Comparison of ENCODE assay signal across 34 mouse cellular contexts in genomic region chr6:133102430-133102829, GRCm38 (mm10). TPM values are rescaled to one million over a fixed set of nuclear protein-coding genes. Genes with fewer than 3 reads are reported as not detected.
A peak's percentile ranks its signal among the peaks of the same experiment; 100 is the strongest.
DNase-seq lines count a peak whose midpoint lies in the region; TF ChIP-seq lines count a peak whose summit lies in the region.
"Had no signal": no experiment of that assay in that cellular context is flagged by ENCODE, and none has a peak within 500 bp of the region (broad histone marks: within the 10 kb centered on the region; RNA-seq: fewer than 3 reads in every experiment).

No protein-coding gene starts in this region.

- no peak overlapping the region for H3K4me3 ChIP-seq in kidney, adult 2 months (ENCODE audit: insufficient read depth, low read depth, low read length)
- no peak overlapping the region for H3K4me3 ChIP-seq in CH12.LX (replicated peaks in 1 of 3; ENCODE audit: low read depth in 2 of 3, low read length in 2 of 3, poor library complexity in 1 of 3)
- H3K4me3 ChIP-seq: embryonic facial prominence, embryonic 12.5 days; embryonic facial prominence, embryonic 15.5 days; gastrocnemius, adult 2 months; hindbrain, embryonic 12.5 days; hindbrain, embryonic 15.5 days had no signal

- WGBS in kidney, adult 2 months, result 52% methylated on average over 1 of the region's 1 CpGs

- no peaks in the 10 kb centered on the region for H3K4me1 ChIP-seq in kidney, adult 2 months (ENCODE audit: control insufficient read depth, insufficient read depth, low read length)
- H3K4me1 ChIP-seq in CH12.LX (ENCODE audit: control insufficient read depth in 1 of 2, insufficient read depth in 2 of 2), result peaks cover 0 to 5% of the 10 kb centered on the region in 2 experiments; a peak in 2 of 4 replicates
- H3K4me1 ChIP-seq: embryonic facial prominence, embryonic 12.5 days had no signal

- H3K9me3 ChIP-seq in CH12.LX (replicated peaks; ENCODE audit: low read length), result no peaks in the 10 kb centered on the region
- H3K9me3 ChIP-seq: embryonic facial prominence, embryonic 12.5 days; embryonic facial prominence, embryonic 15.5 days; G1E; hindbrain, embryonic 12.5 days; hindbrain, embryonic 15.5 days had no signal

- no peak overlapping the region for H3K4me2 ChIP-seq in CH12.LX (ENCODE audit: insufficient read depth, low read depth, poor library complexity, severe bottlenecking)
- H3K4me2 ChIP-seq: embryonic facial prominence, embryonic 12.5 days; embryonic facial prominence, embryonic 15.5 days; heart, embryonic 11.5 days; hindbrain, embryonic 12.5 days; hindbrain, embryonic 15.5 days had no signal

- TF ChIP-seq RAD21 in CH12.LX (IDR thresholded peaks at IDR 0.05; ENCODE audit: low read depth, low read length), result no peak

- no peak overlapping the region for H3K27ac ChIP-seq in kidney, adult 2 months (ENCODE audit: insufficient read depth, low read depth, low read length)
- no peak overlapping the region for H3K27ac ChIP-seq in CH12.LX (ENCODE audit: insufficient read depth, low read depth)
- H3K27ac ChIP-seq: embryonic facial prominence, embryonic 12.5 days; embryonic facial prominence, embryonic 15.5 days; gastrocnemius, adult 2 months; hindbrain, embryonic 12.5 days; hindbrain, embryonic 15.5 days had no signal

- peak; percentile 14 for DNase-seq in kidney, adult 2 months
- DNase-seq in kidney, postnatal 10 days, result no peak
- DNase-seq in 3T3-L1 (ENCODE audit: low read depth, low spot score), result peak; percentile 30
- no peak for DNase-seq in CH12.LX (ENCODE audit: extremely low read depth)
- DNase-seq in adipocyte (ENCODE audit: low spot score), result peak; percentile 62
- no peak for DNase-seq in left cerebral cortex, postnatal 25 days (ENCODE audit: low spot score in 2 of 2)
- DNase-seq in yolk sac, embryonic 10.5 days (ENCODE audit: low spot score), result no peak
- DNase-seq: adrenal gland, adult 8-10 months; adrenal gland, postnatal 25 days; cerebellum, adult 11-12 months; cerebellum, adult 8-10 months; cerebellum, postnatal 10 days; forebrain, postnatal 0 days; gastrocnemius, adult 2 months; gastrocnemius, postnatal 14 days; heart, adult 11 months had no signal

- dilution Hi-C loops in CH12.LX (cut with MboI; ENCODE audit: extremely low pct_ligation_motif_present, extremely low pct_unique_long_range_greater_than_20kb, low sequenced_read_pairs), result no loop called here

- intact Hi-C loops in left cerebral cortex, postnatal 25 days (cut with DNase I), result no loop called here

- no peak for TF ChIP-seq CTCF in kidney, adult 2 months (conservative IDR thresholded peaks at IDR 0.05; ENCODE audit: insufficient read depth, insufficient read length, low read depth, low read length)
- no peak for TF ChIP-seq CTCF in CH12.LX (conservative IDR thresholded peaks at IDR 0.05 in 1 of 2, IDR thresholded peaks at IDR 0.05 in 1 of 2; ENCODE audit: low read depth in 2 of 2, low read length in 2 of 2)

- TF ChIP-seq EP300 in CH12.LX (IDR thresholded peaks at IDR 0.05; ENCODE audit: low read length), result peak; percentile 56

- H3K79me2 ChIP-seq in CH12.LX (replicated peaks; ENCODE audit: control insufficient read depth, extremely low read depth, insufficient read depth, poor library complexity, severe bottlenecking), result peaks cover 4% of the 10 kb centered on the region; the same call in 1 of the 2 replicates

- no peaks in the 10 kb centered on the region for H3K36me3 ChIP-seq in kidney, adult 2 months (ENCODE audit: control insufficient read depth, insufficient read depth, low read length)
- H3K36me3 ChIP-seq in CH12.LX (replicated peaks in 1 of 2; ENCODE audit: control insufficient read depth in 1 of 2, insufficient read depth in 1 of 2, low read length in 1 of 2), result no peaks in the 10 kb centered on the region
- H3K36me3 ChIP-seq: embryonic facial prominence, embryonic 12.5 days; embryonic facial prominence, embryonic 15.5 days; G1E; hindbrain, embryonic 12.5 days; hindbrain, embryonic 15.5 days had no signal

- in situ Hi-C loops in CH12.LX (cut with MboI; ENCODE audit: low pct_ligation_motif_present, low pct_unique_long_range_greater_than_20kb, low sequenced_read_pairs), result no loop called here

- H3K9ac ChIP-seq in CH12.LX (ENCODE audit: insufficient read depth, low read depth), result no peak overlapping the region
- H3K9ac ChIP-seq: embryonic facial prominence, embryonic 12.5 days; embryonic facial prominence, embryonic 15.5 days; forebrain, postnatal 0 days; hindbrain, embryonic 12.5 days; hindbrain, embryonic 15.5 days had no signal

- no peaks in the 10 kb centered on the region; the same call in 1 of the 2 replicates for H3K27me3 ChIP-seq in kidney, adult 2 months (replicated peaks; ENCODE audit: control insufficient read depth, insufficient read depth, low read length)
- no peaks in the 10 kb centered on the region for H3K27me3 ChIP-seq in CH12.LX (replicated peaks)
- H3K27me3 ChIP-seq: embryonic facial prominence, embryonic 12.5 days; embryonic facial prominence, embryonic 15.5 days; hindbrain, embryonic 12.5 days; hindbrain, embryonic 15.5 days had no signal

- TF ChIP-seq POLR2A in kidney, adult 2 months (IDR thresholded peaks at IDR 0.05; ENCODE audit: low read depth, low read length), result no peak
- no peak for TF ChIP-seq POLR2A in CH12.LX (IDR thresholded peaks at IDR 0.05; ENCODE audit: low read depth, low read length)

TF ChIP-seq in CH12.LX, 34 proteins besides CTCF, POLR2A, EP300 and RAD21:
- peak; percentile 43; the same call in 1 of the 2 replicates for TF ChIP-seq JUN (IDR thresholded peaks at IDR 0.05; ENCODE audit: insufficient read depth, low read depth, low read length)
- no peak for TF ChIP-seq RCOR1 (conservative IDR thresholded peaks at IDR 0.05; ENCODE audit: low read depth, low read length)
- no peak for TF ChIP-seq ZNF384 (IDR thresholded peaks at IDR 0.05; ENCODE audit: low read depth, low read length)
- TF ChIP-seq NRF1 (IDR thresholded peaks at IDR 0.05; ENCODE audit: low read depth, low read length), result no peak
- TF ChIP-seq JUND (conservative IDR thresholded peaks at IDR 0.05; ENCODE audit: low read depth, low read length), result 0 out of 2 replicates have a peak, but pooled peaks have one; percentile 36
- TF ChIP-seq IRF4 (IDR thresholded peaks at IDR 0.05; ENCODE audit: low read depth, low read length), result peak; percentile 55
- TF ChIP-seq MEF2A (IDR thresholded peaks at IDR 0.05; ENCODE audit: borderline replicate concordance, low read depth, low read length), result peak; percentile 54; the same call in 1 of the 2 replicates

RNA-seq across cellular contexts. Expression of gene Smim10l1, which starts 2.3 kb away (rescaled TPM):
- 60.8 and 115 TPM in 2 replicates for polyA plus RNA-seq in kidney, adult 2 months (2012; rRNA removed)
- total RNA-seq in CH12.LX (2012; rRNA removed), result 29.1 and 33.3 TPM in 2 replicates
- total RNA-seq in CH12.LX (2014; rRNA removed), result 60.3 and 65.5 TPM in 2 replicates
- polyA plus RNA-seq in CH12.LX (2012; ENCODE audit: insufficient read length, low read depth), result 33.7 and 40.6 TPM in 2 replicates
- total RNA-seq in left cerebral cortex, postnatal 25 days (2021), result 10 to 100 TPM; 93.6 to 97.5 TPM

RNA-seq across cellular contexts. Expression of gene Tas2r140, which starts 46.8 kb away (rescaled TPM):
- not detected in 2 replicates for polyA plus RNA-seq in kidney, adult 2 months (2012; rRNA removed)
- not detected in 2 replicates for total RNA-seq in CH12.LX (2012; rRNA removed)
- total RNA-seq in CH12.LX (2014; rRNA removed), result not detected in 2 replicates
- polyA plus RNA-seq in CH12.LX (2012; ENCODE audit: insufficient read length, low read depth), result not detected in 2 replicates
- not detected for total RNA-seq in left cerebral cortex, postnatal 25 days (2021)
- total RNA-seq: adrenal gland, adult 8-10 months; adrenal gland, postnatal 25 days; forebrain, postnatal 0 days; G1E; gastrocnemius, adult 2 months; gastrocnemius, postnatal 14 days; gastrocnemius, postnatal 4 days; heart, adult 8-10 months; heart, postnatal 25 days; hematopoietic stem cell, adult 5-6 weeks had no signal
- polyA plus RNA-seq: activated CD4-positive, CD25-positive, alpha-beta regulatory T cell, adult 4 months; brain, embryonic 14.5 days; embryonic facial prominence, embryonic 12.5 days; embryonic facial prominence, embryonic 15.5 days; forebrain, embryonic 11.5 days; forebrain, embryonic 14.5 days; forebrain, postnatal 0 days; frontal cortex, adult 2 months; G1E; heart, embryonic 11.5 days; heart, embryonic 14.5 days; heart, postnatal 0 days; hindbrain, embryonic 12.5 days; hindbrain, embryonic 15.5 days; intestine, embryonic 14.5 days had no signal

Comparison
In these comparisons a context has a peak if more than half of its experiments do, and no peak if none do; other contexts are left out.
1. DNase-seq: peak in kidney, adult 2 months (single experiment), 3T3-L1 (single experiment) and adipocyte (single experiment); none in kidney, postnatal 10 days (single experiment), CH12.LX (single experiment), left cerebral cortex, postnatal 25 days (0 of 2) and yolk sac, embryonic 10.5 days (single experiment).